Mouse (Mus musculus): ENCODE measurements around the gene Tmcc1. TPM values are rescaled to one million over a fixed set of nuclear protein-coding genes. Genes with fewer than 3 reads are reported as not detected.
"Not testable (repeated sequence)": the region's sequence is repeated elsewhere in the genome, so short reads cannot be mapped to it uniquely, and the experiment has no call there.

The Tmcc1 gene
- polyA plus RNA-seq, 1 experiment from 2014 or later: 24.3 TPM

DNA sequence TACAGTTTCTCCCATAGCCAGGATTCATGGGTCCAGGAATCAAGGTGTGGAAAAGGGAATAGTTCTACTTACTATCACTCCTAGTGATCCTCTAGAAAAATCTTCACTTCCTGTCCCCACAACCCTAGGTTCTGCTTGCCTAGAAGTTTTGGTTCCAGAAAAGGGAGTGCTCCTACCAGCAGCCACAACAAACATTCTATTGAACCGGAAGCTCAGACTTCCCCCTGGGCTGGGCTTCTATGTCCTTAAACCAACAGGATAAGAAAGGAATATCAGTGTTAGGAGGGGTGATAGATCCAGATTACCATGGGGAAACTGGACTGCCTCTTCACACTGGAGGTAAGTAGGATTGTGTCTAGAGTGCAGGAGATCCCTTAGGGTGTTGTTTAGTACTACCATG is 70.4 kb downstream of the Tmcc1 start:
- no peaks in the 10 kb centered on the region for H3K27me3 ChIP-seq
- ChIA-PET POLR2A (no interaction called here), CTCF (no interaction called here)
- no peak for TF ChIP-seq CTCF (IDR thresholded peaks at IDR 0.05)
- ATAC-seq (no peak), DNase-seq (ENCODE audit: low read depth, low spot score) (no peak)
- in situ Hi-C loops (cut with MboI; ENCODE audit: low pct_unique_long_range_greater_than_20kb): no loop called here

DNA sequence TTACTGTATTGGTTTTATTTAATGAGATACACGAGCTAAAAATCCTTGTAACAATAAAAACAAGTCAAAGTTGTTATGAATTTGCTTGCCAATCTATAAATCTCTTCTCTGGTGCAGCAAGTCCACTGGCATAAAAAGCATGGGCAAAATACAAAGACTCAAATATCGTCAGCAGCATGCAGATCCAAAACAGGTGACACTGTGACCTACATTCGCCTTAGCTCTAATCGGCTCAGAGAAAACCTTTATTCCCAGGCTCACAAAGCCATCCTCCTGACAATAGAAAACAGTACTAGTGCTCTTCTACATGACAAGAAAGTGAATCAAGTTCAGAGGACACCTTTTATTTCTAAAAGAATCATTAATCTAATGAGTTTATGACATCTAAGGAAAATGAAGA is 73.6 kb downstream of the Tmcc1 start:
- DNase-seq (ENCODE audit: low read depth, low spot score): no peak
- in situ Hi-C loops (cut with MboI; ENCODE audit: low pct_unique_long_range_greater_than_20kb): no loop called here
- POLR2A ChIA-PET: interaction anchor here (0.8 kb wide), 1 partner anchor 216 kb away, joined by 3 read pairs; no protein-coding TSS in a partner anchor
- CTCF ChIA-PET: interaction anchor here (0.8 to 0.9 kb wide), 2 partner anchors 13 to 103 kb away, joined by 3 read pairs; no protein-coding TSS in a partner anchor
- H3K27me3 ChIP-seq: no peaks in the 10 kb centered on the region
- no peak for TF ChIP-seq CTCF (IDR thresholded peaks at IDR 0.05)
- ATAC-seq: no peak

DNA sequence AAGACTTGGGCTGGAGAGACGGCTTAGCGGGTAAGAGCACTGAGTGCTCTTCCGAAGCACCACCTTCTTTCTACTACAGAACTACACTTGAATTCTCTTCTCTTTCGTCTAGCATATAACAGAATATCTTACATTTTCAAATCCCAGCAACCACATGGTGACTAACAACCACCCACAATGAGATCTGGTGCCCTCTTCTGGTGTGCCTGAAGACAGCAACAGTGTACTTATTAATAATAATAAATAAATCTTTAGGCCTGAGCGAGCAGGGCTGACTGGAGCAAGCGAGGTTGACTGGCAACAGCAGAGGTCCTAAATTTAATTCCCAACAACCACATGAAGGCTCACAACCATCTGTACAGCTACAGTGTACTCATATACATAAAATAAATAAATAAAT is 76.7 kb downstream of the Tmcc1 start:
- DNase-seq (ENCODE audit: low read depth, low spot score); in situ Hi-C loops (cut with MboI; ENCODE audit: low pct_unique_long_range_greater_than_20kb); H3K27me3 ChIP-seq; ATAC-seq; POLR2A ChIA-PET: not testable (repeated sequence)
- CTCF ChIA-PET: interaction anchor here (1.0 to 1.1 kb wide), 2 partner anchors 9 to 83 kb away, joined by 3 to 4 read pairs; no protein-coding TSS in a partner anchor
- TF ChIP-seq CTCF (IDR thresholded peaks at IDR 0.05): peak; percentile 58

DNA sequence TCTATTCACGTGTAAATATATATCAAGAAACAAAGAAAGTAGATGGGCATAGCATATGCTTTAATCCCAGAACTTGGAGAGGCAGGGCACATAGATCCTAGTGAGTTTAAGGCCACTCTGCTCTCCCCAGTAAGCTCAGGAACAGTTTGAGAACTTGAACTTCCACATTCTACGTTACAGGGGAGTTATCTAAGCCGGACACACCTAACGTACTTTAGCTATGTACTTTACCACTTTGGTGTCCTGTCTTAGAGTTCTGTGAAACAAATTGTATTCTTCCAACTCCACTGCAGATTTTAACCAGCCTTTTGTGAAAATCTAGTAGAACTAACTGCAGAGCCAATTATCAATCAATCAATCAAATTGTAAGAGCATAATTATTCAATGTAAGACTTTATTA is 82.7 kb downstream of the Tmcc1 start:
- no peak for DNase-seq (ENCODE audit: low read depth, low spot score)
- TF ChIP-seq CTCF (IDR thresholded peaks at IDR 0.05): no peak
- H3K27me3 ChIP-seq: no peaks in the 10 kb centered on the region
- ChIA-PET CTCF (no interaction called here), POLR2A (interaction anchor here (0.6 to 1.0 kb wide), 2 partner anchors 15 to 65 kb away, joined by 3 read pairs; no protein-coding TSS in a partner anchor)
- no peak for ATAC-seq
- in situ Hi-C loops (cut with MboI; ENCODE audit: low pct_unique_long_range_greater_than_20kb): no loop called here

DNA sequence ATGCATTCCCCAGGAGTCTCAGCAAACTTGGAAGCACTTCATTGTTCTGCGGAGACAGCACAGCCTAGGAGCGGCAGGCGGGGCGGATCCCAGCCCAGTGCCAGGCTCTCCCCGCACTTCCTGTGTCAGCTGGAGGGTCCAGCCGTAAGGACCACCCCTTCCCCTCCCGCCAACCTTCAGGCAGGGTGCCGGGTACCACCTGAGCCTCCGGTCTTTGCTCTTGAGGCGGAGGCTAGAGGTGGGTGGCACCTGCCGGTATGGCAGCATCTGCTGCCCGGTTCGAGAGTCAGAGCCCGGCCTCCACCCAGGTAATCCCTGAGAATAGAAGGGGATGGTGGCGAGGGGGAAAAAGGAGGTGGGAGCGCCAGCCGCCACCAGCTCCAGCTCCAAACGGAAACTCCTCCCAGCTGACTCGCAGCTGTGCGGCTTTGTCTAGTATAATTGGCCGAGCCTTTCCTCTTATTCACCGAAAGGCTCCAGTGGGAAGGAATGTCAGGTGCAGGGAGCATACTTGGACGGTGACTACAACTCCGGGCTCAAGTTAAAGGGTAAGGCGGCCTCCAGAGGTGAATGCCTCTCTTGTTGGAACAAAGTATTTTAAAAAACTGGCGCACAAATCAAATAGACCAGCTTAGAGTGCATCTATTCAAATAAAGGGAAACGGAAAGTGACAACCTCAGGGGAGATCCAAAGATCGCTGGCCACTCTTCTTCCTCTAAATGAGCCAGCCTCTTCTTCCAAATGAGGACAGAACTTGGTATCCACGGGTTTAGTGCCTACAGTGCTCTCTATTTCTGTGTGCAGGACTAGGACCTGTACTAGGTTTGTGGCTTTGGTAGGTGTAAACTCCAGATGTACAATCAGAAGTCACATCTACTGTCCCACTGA is 85.6 kb downstream of the Tmcc1 start:
- in situ Hi-C loops (cut with MboI; ENCODE audit: low pct_unique_long_range_greater_than_20kb): no loop called here
- POLR2A ChIA-PET: interaction anchor here (0.6 kb wide), 1 partner anchor 24 kb away, joined by 3 read pairs; no protein-coding TSS in a partner anchor

DNA sequence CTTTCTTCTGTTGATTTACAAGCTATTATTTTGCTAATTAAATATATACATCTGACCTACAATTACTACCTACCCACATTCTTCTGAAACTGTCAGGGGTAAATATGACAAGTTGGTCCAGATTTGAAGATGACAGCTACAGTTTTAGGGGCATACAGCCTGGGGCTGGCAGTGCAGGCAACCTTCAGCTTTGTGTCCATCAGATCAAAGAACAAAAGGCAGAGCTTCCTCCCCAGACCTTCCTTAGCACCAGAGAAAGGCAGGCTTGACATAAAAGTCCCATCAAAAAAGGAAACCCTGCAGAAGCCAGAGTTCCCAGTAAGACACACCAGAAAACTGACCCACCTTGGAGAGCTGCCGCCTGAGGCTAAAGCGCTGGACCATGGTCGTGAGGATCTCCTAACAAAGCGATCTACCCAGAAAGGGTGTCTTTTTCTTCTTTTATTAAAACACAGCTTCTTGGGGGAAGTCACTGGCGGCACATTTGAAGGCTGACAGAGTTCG is 86.3 kb downstream of the Tmcc1 start:
- H3K27me3 ChIP-seq: no peaks in the 10 kb centered on the region
- DNase-seq (ENCODE audit: low read depth, low spot score): peak; percentile 20
- peak; percentile 36 for ATAC-seq
- TF ChIP-seq CTCF (IDR thresholded peaks at IDR 0.05): no peak
- CTCF ChIA-PET: interaction anchor here (0.6 to 1.7 kb wide), 8 partner anchors 9 to 206 kb away, joined by 3 to 4 read pairs (median 3); no protein-coding TSS in a partner anchor
- in situ Hi-C loops (cut with MboI; ENCODE audit: low pct_unique_long_range_greater_than_20kb): no loop called here
- POLR2A ChIA-PET: interaction anchor here (0.6 to 0.9 kb wide), 2 partner anchors 14 to 24 kb away, joined by 3 to 6 read pairs; no protein-coding TSS in a partner anchor

More for the DNA sequence above, 85.6 kb downstream of the Tmcc1 start:
- CTCF ChIA-PET: interaction anchor here (0.6 to 1.7 kb wide), 6 partner anchors 9 to 207 kb away, joined by 3 to 4 read pairs (median 4); no protein-coding TSS in a partner anchor
- H3K27me3 ChIP-seq: no peaks in the 10 kb centered on the region
- peak; percentile 99 for ATAC-seq
- TF ChIP-seq CTCF (IDR thresholded peaks at IDR 0.05): peak; percentile 33
- DNase-seq (ENCODE audit: low read depth, low spot score): peak; percentile 43

DNA sequence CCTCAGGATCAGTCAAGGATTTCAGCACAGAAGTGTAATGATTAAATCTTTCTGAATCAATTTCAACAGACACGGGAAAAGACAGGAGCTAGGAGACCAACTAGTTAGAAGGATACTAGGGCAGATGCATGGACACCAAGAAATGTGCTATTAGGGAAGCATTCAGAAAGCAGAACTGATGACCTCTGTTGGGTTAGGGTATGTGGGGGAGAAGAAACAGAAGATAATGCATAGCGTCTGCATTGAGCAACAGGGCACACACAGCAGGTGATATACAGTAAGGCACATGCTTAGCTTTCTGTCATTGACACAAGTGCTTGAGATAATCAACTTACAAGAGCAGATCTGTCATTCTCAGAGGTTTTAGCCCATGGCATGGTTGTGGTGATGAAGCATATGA is 95.7 kb downstream of the Tmcc1 start:
- no peak for DNase-seq (ENCODE audit: low read depth, low spot score)
- ChIA-PET POLR2A (no interaction called here), CTCF (no interaction called here)
- H3K27me3 ChIP-seq: no peaks in the 10 kb centered on the region
- ATAC-seq: no peak
- no peak for TF ChIP-seq CTCF (IDR thresholded peaks at IDR 0.05)
- in situ Hi-C loops (cut with MboI; ENCODE audit: low pct_unique_long_range_greater_than_20kb): no loop called here

DNA sequence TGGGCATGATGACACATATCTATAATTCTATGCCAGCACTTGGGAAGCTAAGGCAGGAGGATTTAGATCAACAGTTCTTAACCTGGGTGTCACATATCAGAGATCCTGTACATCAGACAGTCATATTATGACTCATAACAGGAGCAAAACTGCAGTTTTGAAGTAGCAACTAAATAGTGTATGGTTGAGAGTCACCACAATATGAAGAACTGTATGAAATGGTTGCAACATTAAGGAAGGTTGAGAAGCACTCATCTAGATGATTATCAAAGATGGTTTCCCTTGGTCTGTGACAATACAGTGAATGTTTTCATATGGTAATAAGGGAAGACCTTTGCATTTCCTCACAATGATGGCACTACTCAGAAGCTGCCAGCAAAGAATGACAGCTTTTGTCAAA is 103.9 kb downstream of the Tmcc1 start:
- in situ Hi-C loops (cut with MboI; ENCODE audit: low pct_unique_long_range_greater_than_20kb): no loop called here
- CTCF ChIA-PET: interaction anchor here (1.0 to 3.0 kb wide), 2 partner anchors 9 to 17 kb away, joined by 4 to 7 read pairs; no protein-coding TSS in a partner anchor
- DNase-seq (ENCODE audit: low read depth, low spot score): no peak

DNA sequence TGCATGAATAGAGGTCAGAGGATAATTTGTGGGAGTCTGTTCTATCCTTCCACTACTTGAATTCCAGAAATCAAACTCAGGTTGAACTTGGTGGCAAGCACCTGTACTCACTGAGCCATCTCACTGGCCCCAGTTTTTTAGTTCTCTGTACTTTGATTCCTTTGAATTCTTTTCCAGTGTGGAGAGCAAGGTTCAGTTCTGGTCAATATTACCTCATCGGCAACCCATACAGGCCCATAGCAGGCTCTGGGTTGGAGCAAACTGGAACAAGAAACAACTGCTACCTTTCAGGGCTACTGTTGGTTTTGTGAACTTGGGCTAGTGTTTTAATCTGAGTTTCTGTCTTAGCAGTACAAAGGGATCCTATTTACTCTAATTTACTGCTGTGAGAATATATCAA is 107.2 kb downstream of the Tmcc1 start:
- in situ Hi-C loops (cut with MboI; ENCODE audit: low pct_unique_long_range_greater_than_20kb): no loop called here
- CTCF ChIA-PET: no interaction called here
- POLR2A ChIA-PET: no interaction called here

More for the DNA sequence above, 103.9 kb downstream of the Tmcc1 start:
- no peaks in the 10 kb centered on the region for H3K27me3 ChIP-seq
- POLR2A ChIA-PET: no interaction called here
- no peak for ATAC-seq
- no peak for TF ChIP-seq CTCF (IDR thresholded peaks at IDR 0.05)

DNA sequence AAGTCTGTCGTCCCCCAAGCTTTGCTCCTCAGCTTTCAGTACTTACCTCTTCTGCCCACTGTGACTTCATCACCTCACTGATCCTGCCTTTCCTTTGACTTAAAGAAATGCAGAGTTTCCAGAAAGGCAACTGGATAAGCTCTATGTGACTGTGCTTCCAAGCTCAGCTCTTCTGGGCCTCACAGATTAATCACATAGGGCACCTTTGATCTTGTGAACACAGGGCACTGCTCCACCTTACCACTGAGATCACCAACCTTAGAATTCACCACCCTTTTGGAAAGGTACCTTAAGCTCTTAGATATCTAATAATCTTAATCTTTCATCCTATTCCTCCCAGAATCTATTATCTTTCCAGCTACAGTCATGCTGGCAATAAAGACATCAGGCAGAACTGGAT is 111.0 kb downstream of the Tmcc1 start:
- no peak for ATAC-seq
- in situ Hi-C loops (cut with MboI; ENCODE audit: low pct_unique_long_range_greater_than_20kb): no loop called here
- no peak for TF ChIP-seq CTCF (IDR thresholded peaks at IDR 0.05)
- POLR2A ChIA-PET: no interaction called here
- no peak for DNase-seq (ENCODE audit: low read depth, low spot score)
- CTCF ChIA-PET: interaction anchor here (0.7 to 1.8 kb wide), 4 partner anchors 9 to 227 kb away, joined by 3 to 5 read pairs (median 4); no protein-coding TSS in a partner anchor
- no peaks in the 10 kb centered on the region for H3K27me3 ChIP-seq

More for the DNA sequence above, 107.2 kb downstream of the Tmcc1 start:
- ATAC-seq: no peak
- no peak for DNase-seq (ENCODE audit: low read depth, low spot score)
- no peaks in the 10 kb centered on the region for H3K27me3 ChIP-seq
- no peak for TF ChIP-seq CTCF (IDR thresholded peaks at IDR 0.05)

DNA sequence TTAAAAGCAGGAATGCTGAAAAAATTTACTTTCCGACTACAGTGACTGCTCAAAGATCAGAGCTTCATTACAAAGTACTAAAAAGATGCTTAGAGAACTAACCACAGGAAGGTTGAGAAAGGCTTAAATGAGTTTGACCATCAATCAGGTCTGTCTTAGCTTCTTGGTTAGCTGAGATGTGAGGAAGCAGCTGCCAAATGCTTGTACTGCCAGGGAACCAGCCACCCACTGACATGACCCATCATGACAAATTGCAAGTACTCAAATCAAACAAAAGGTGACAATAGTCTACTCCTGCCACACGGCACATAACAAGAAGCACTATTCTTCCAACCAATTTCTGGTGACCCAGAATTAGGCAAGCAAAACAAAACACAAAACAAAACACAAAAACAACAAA is 111.9 kb downstream of the Tmcc1 start:
- no peak for TF ChIP-seq CTCF (IDR thresholded peaks at IDR 0.05)
- ChIA-PET CTCF (interaction anchor here (1.8 to 2.7 kb wide), 2 partner anchors 8 to 20 kb away, joined by 5 to 7 read pairs; no protein-coding TSS in a partner anchor), POLR2A (no interaction called here)
- in situ Hi-C loops (cut with MboI; ENCODE audit: low pct_unique_long_range_greater_than_20kb): no loop called here
- ATAC-seq (no peak), DNase-seq (ENCODE audit: low read depth, low spot score) (no peak)
- no peaks in the 10 kb centered on the region for H3K27me3 ChIP-seq
